Mouse (Mus musculus) ES-E14 (cell line): ENCODE data around the gene 1700025G04Rik. TPM values are rescaled to one million over a fixed set of nuclear protein-coding genes. Genes with fewer than 3 reads are reported as not detected.

Experiments used
- DNase-seq: peaks from one replicate; pipeline ENCODE4 v3.0.0-alpha.2; 2013; ENCODE audit warnings: low read depth, low spot score
- H3K27ac ChIP-seq: 2 replicates; pipeline ENCODE4 v1.5.1; 2012; ENCODE audit warnings: low read depth, mild to moderate bottlenecking, low read length, moderate library complexity, mixed read lengths; ENCODE audit not compliant: poor library complexity, insufficient read depth, severe bottlenecking
- H3K36me3 ChIP-seq: 2 replicates; pipeline ENCODE4 v1.6.1; 2012; ENCODE audit warnings: mild to moderate bottlenecking, low read length, moderate library complexity, mixed read lengths; ENCODE audit not compliant: control insufficient read depth, poor library complexity, insufficient read depth, severe bottlenecking
- H3K4me1 ChIP-seq, 2 experiments: fragments of 150-350 bp in 1 of 2; sonication (generic) in 1 of 2; 2 replicates each; pipeline ENCODE4 v1.6.1; 2012; ENCODE audit warnings: low read length in 2 of 2, mild to moderate bottlenecking in 1 of 2, mixed read lengths in 1 of 2; ENCODE audit not compliant: control insufficient read depth in 2 of 2, insufficient read depth in 2 of 2, poor library complexity in 1 of 2
- H3K4me3 ChIP-seq, 2 experiments: fragments of 150-350 bp in 1 of 2; sonication (generic) in 1 of 2; 2 replicates each; pipeline ENCODE4 v1.5.1; 2012; ENCODE audit warnings: low read length in 2 of 2, low read depth in 1 of 2, mild to moderate bottlenecking in 1 of 2, mixed read lengths in 1 of 2; ENCODE audit not compliant: insufficient read depth in 1 of 2, poor library complexity in 1 of 2, severe bottlenecking in 1 of 2
- H3K9ac ChIP-seq: 2 replicates; pipeline ENCODE4 v1.6.1; 2012; ENCODE audit warnings: low read depth, mild to moderate bottlenecking, low read length, mixed read lengths; ENCODE audit not compliant: poor library complexity, insufficient read depth, severe bottlenecking
- H3K9me3 ChIP-seq: fragments of 150-350 bp; sonication (generic); 2 replicates; pipeline ENCODE4 v1.6.1; 2012; ENCODE audit warnings: low read depth, mild to moderate bottlenecking, low read length; ENCODE audit not compliant: control insufficient read depth, insufficient read depth
- CHD2 ChIP-seq: IDR thresholded peaks from 2 replicates; pipeline ENCODE4 v1.6.1; 2014; ENCODE audit warnings: mild to moderate bottlenecking, low read depth, low read length, inconsistent platforms
- HCFC1 ChIP-seq: IDR thresholded peaks from 2 replicates; pipeline ENCODE4 v1.6.1; 2012; ENCODE audit warnings: low read length, inconsistent platforms, borderline replicate concordance; ENCODE audit not compliant: insufficient read depth
- MAFK ChIP-seq: IDR thresholded peaks from 2 replicates; pipeline ENCODE4 v1.6.1; 2014; ENCODE audit warnings: mild to moderate bottlenecking, low read depth, low read length, inconsistent platforms; ENCODE audit not compliant: insufficient read depth
- ZC3H11A ChIP-seq: IDR thresholded peaks from 2 replicates; pipeline ENCODE4 v1.6.1; 2012; ENCODE audit warnings: low read depth, mild to moderate bottlenecking, inconsistent platforms, low read length, borderline replicate concordance
- ZNF384 ChIP-seq: IDR thresholded peaks from 2 replicates; pipeline ENCODE4 v1.6.1; 2012; ENCODE audit warnings: low read depth, low read length, inconsistent platforms
- in situ Hi-C, 2 experiments: fragments of 600-800 bp; cut with MboI; formaldehyde crosslinking; loops; one replicate each; pipeline ENCODE4 v1.15.1; 2025; ENCODE audit warnings: low sequenced_read_pairs in 2 of 2, inconsistent platforms in 1 of 2; ENCODE audit not compliant: unreplicated experiment in 2 of 2
- total RNA-seq: library from RNA; depleted of rRNA; stranded (reverse); fragments of 300-350 nt; gene quantifications from 2 replicates; pipeline ENCODE4 v1.2.3, GENCODE M21; 2012

1700025G04Rik gene
- total RNA-seq, 1 experiment: 2.1 TPM

DNA sequence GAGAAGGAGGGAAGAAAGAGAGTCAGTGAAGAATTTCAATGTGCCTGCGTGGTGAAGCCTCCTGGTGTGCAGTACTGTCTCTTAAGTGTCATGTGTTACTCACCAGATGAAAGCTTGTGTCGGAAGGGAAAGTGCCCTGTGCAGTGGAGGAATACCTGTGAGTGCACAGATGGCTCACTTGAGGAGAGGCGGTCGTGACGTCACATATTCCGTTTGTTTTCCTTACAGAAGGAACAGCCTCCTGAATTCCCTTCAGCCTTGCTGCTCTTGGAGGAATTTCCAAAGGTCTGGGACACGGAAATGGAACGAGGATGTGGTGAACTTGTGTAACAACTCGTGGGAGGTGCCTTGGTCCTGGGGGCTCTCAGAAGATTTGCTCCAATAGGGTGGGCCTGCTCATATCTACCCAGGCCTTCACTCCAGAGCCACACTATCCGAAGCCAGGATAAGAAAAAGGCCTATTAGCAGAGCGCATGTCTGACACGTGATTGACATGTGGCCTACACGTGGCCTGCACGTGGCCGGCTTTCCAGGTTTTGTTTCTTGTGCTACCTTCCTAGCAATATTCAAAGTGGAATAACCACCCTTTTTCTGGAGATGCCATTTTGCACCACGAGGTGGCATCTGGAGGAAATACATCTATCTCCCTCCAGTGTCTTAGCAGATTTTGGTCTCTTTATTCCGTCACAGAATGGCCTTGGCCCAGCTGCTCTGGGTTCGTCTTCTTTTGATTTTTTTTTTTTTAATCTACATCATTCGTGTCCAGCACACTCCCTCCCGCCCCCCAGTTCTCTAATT lies 238.7 kb downstream of the 1700025G04Rik start:
- TF ChIP-seq ZNF384 (no peak), MAFK (no peak), ZC3H11A (no peak), HCFC1 (no peak), CHD2 (no peak)

DNA sequence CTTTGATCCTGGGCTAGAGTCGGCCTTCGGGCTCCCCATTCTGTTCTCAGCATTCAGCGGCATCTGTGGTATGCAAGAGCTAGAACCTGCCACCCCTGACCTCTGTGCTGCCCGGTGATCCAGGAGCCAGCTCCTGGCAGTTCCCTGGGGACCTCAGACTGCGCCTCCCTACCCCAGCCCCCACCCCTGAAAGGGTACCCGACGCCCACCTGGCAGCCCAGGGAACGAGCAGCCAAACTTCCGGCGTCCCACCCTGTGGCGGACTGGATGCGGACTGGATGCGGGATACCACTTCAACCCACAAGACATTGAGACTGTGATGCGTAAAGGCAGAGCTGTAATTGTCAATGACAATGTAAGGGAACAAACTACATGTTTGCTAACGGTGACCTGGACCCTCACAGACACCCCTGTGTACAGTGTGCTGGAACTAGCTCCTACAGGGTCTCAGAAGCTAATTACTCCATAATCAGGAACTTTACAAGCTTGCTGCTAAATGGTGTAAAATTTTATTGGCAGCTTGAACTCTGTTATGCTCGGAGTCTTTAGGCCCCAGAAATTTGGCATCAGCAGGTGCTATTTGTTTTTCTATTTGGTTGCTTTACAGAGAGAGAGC lies 239.8 kb downstream of the 1700025G04Rik start:
- H3K27ac ChIP-seq: no peak overlapping the region
- in situ Hi-C loops: no loop called here
- DNase-seq: no peak

More for the DNA sequence above, 238.7 kb downstream of the 1700025G04Rik start:
- in situ Hi-C loops: no loop called here
- H3K9ac ChIP-seq: no peak overlapping the region
- no peaks in the 10 kb centered on the region for H3K4me1 ChIP-seq
- no peak overlapping the region for H3K27ac ChIP-seq
- no peak for DNase-seq
- H3K9me3 ChIP-seq: no peaks in the 10 kb centered on the region
- H3K4me3 ChIP-seq: no peak overlapping the region
- no peaks in the 10 kb centered on the region for H3K36me3 ChIP-seq

DNA sequence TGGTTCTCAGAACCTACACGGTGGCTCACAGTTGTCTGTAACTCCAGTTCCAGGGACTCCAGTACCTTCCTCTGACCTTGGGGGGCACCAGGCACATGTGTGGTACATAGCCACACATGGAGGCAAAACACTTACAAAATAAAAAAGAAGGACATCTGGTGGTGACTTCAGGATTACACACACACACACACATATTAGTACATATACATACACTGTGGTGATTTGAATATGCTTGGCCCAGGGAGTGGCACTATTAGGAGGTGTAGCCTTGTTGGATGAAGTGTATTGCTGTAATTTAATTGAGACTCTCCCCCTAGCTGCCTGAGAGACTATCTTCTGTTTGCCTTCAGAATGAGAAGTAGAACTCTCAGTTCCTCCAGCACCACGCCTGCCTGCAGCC lies 241.6 kb downstream of the 1700025G04Rik start:
- H3K27ac ChIP-seq: no peak overlapping the region
- no peak overlapping the region for H3K4me3 ChIP-seq
- no peaks in the 10 kb centered on the region for H3K9me3 ChIP-seq
- TF ChIP-seq ZC3H11A (no peak), ZNF384 (no peak), CHD2 (no peak), MAFK (no peak), HCFC1 (no peak)
- H3K36me3 ChIP-seq: no peaks in the 10 kb centered on the region
- no peak overlapping the region for H3K9ac ChIP-seq
- H3K4me1 ChIP-seq: no peaks in the 10 kb centered on the region
- no peak for DNase-seq
- in situ Hi-C loops: no loop called here

More for the DNA sequence above, 239.8 kb downstream of the 1700025G04Rik start:
- no peak overlapping the region for H3K9ac ChIP-seq
- no peaks in the 10 kb centered on the region for H3K4me1 ChIP-seq
- no peaks in the 10 kb centered on the region for H3K36me3 ChIP-seq
- no peak overlapping the region for H3K4me3 ChIP-seq
- no peaks in the 10 kb centered on the region for H3K9me3 ChIP-seq
- no peak for TF ChIP-seq ZNF384
- TF ChIP-seq MAFK: no peak
- TF ChIP-seq CHD2: no peak
- no peak for TF ChIP-seq HCFC1
- TF ChIP-seq ZC3H11A: no peak

DNA sequence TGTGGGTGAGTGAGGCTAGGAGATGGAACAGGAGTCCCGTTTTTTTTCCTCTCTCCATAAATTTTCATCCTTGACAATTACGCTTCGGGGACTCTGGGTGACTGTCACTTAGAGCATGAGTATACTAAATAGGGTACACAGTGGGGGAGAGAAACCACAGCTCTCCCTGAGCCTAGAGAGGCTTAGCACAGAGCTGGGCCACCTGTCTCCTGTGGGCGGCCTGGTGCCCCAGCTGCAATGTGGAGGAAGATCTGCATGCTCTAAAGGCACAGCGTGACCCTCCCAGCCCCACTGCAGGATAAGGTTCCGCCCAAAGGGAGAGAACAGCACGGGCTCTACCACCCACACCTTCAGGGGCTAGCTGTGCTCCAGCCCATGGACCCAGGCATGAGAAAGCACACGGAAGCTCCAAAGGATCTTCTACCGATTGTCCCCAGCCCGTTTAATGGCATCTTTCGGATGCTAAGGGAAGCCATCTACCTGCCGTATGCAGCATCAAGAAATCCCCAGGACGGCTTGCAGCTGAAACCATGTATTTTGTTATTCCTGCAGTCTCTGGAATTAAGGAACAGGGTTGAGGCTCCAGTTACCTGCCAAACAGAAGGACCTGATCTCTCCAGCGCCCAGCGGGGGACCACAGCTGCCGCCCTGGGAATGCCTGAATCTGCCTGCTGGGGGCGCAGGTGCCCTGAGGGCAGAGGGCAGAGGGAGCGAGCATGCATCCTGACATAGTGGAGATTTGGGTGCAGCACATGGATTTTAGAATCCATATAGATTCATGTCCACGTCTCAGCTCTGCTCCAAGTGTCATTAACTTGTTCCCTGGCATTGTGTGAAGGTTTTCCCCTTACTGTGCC lies 243.8 kb downstream of the 1700025G04Rik start:
- TF ChIP-seq CHD2 (no peak), HCFC1 (no peak), ZC3H11A (no peak), ZNF384 (no peak), MAFK (no peak)
- Histone ChIP-seq H3K4me1 (no peaks in the 10 kb centered on the region), H3K36me3 (no peaks in the 10 kb centered on the region), H3K9ac (no peak overlapping the region), H3K4me3 (no peak overlapping the region), H3K27ac (no peak overlapping the region), H3K9me3 (no peaks in the 10 kb centered on the region)
- in situ Hi-C loops: no loop called here
- DNase-seq: peak; percentile 38
